Mouse (Mus musculus) monocyte, adult 5-6 weeks (primary cell): ENCODE results near the gene Xpot. TPM values are rescaled to one million over a fixed set of nuclear protein-coding genes. Genes with fewer than 3 reads are reported as not detected.

Experiments used
- ATAC-seq: fragments of 153-309, 156-312 bp; replicated peaks from 2 replicates; pipeline ENCODE4 v1.8.0; 2017; ENCODE audit warnings: mild to moderate bottlenecking; ENCODE audit not compliant: low TSS enrichment, insufficient number of reproducible peaks, severe bottlenecking, poor library complexity, low FRiP score
- total RNA-seq: library from RNA; stranded (forward); fragments of 200-1000, 200-491, 200-594 nt; gene quantifications from 3 replicates; pipeline ENCODE4 v1.2.3, GENCODE M21; 2017

Gene Xpot
- total RNA-seq, 1 experiment from 2014 or later, result 51.3 TPM

- no peak for ATAC-seq
Observed at GRCm38 (mm10) chr10:121585056-121585790, 40.9 kb downstream of the Xpot start.

GRCm38 (mm10) chr10:121584033-121584432, 42.1 kb downstream of the Xpot start:
- no peak for ATAC-seq

GRCm38 (mm10) chr10:121583016-121583415, 43.1 kb downstream of the Xpot start:
- ATAC-seq, result peak; percentile 38; the same call in 1 of the 2 replicates

GRCm38 (mm10) chr10:121582287-121582686, 43.8 kb downstream of the Xpot start:
- no peak for ATAC-seq

- ATAC-seq, result no peak
Observed at GRCm38 (mm10) chr10:121581405-121581804, 44.7 kb downstream of the Xpot start.

- ATAC-seq, result no peak
Observed at GRCm38 (mm10) chr10:121580381-121580780, 45.8 kb downstream of the Xpot start.

- no peak for ATAC-seq
Observed at GRCm38 (mm10) chr10:121576372-121576771, 49.8 kb downstream of the Xpot start.

GRCm38 (mm10) chr10:121571511-121572147, 54.5 kb downstream of the Xpot start:
- ATAC-seq, result peak; percentile 75

GRCm38 (mm10) chr10:121571031-121571430, 55.1 kb downstream of the Xpot start:
- no peak for ATAC-seq

- no peak for ATAC-seq
Observed at GRCm38 (mm10) chr10:121569796-121570195, 56.3 kb downstream of the Xpot start.

- ATAC-seq, result no peak
Observed at GRCm38 (mm10) chr10:121569001-121569589, 57.0 kb downstream of the Xpot start.

GRCm38 (mm10) chr10:121568534-121568933, 57.6 kb downstream of the Xpot start:
- ATAC-seq, result no peak

GRCm38 (mm10) chr10:121568026-121568425, 58.1 kb downstream of the Xpot start:
- no peak for ATAC-seq

- no peak for ATAC-seq
Observed at GRCm38 (mm10) chr10:121564447-121564846, 61.7 kb downstream of the Xpot start.

GRCm38 (mm10) chr10:121558231-121558630, 67.9 kb downstream of the Xpot start:
- no peak for ATAC-seq

- no peak for ATAC-seq
Observed at GRCm38 (mm10) chr10:121556263-121556662, 69.9 kb downstream of the Xpot start.

- ATAC-seq, result no peak
Observed at GRCm38 (mm10) chr10:121550334-121550733, 75.8 kb downstream of the Xpot start.

GRCm38 (mm10) chr10:121549670-121550069, 76.5 kb downstream of the Xpot start:
- no peak for ATAC-seq

- ATAC-seq, result no peak
Observed at GRCm38 (mm10) chr10:121547162-121547561, 79.0 kb downstream of the Xpot start.

GRCm38 (mm10) chr10:121543577-121543976, 82.6 kb downstream of the Xpot start:
- no peak for ATAC-seq
